Mouse (Mus musculus) MEL (cell line): ENCODE results near the gene 4931428F04Rik.
A peak's percentile ranks its signal among the peaks of the same experiment; 100 is the strongest.

Experiments used
- BHLHE40 ChIP-seq: IDR thresholded peaks from 2 replicates; pipeline ENCODE4 v1.6.1; 2012; ENCODE audit warnings: low read depth, mild to moderate bottlenecking, inconsistent platforms, low read length, improper control_type of control experiment, borderline replicate concordance
- CHD1 ChIP-seq: IDR thresholded peaks from 2 replicates; pipeline ENCODE4 v1.6.1; 2012; ENCODE audit warnings: low read depth, mild to moderate bottlenecking, inconsistent platforms, low read length, improper control_type of control experiment
- CTCF ChIP-seq, 3 experiments: IDR thresholded peaks in 2 of 3; conservative IDR thresholded peaks in 1 of 3; 2 replicates each; pipeline ENCODE4 v1.5.1; 2011 to 2012; ENCODE audit warnings: low read length in 3 of 3, low read depth in 2 of 3, mild to moderate bottlenecking in 2 of 3, improper control_type of control experiment in 1 of 3, inconsistent platforms in 1 of 3, mixed read lengths in 1 of 3, moderate library complexity in 1 of 3; ENCODE audit not compliant: control insufficient read depth in 1 of 3, insufficient read depth in 1 of 3, poor library complexity in 1 of 3, severe bottlenecking in 1 of 3
- E2F4 ChIP-seq: IDR thresholded peaks from 2 replicates; pipeline ENCODE4 v1.6.1; 2011; ENCODE audit warnings: low read depth, low read length, improper control_type of control experiment, borderline replicate concordance
- ELF1 ChIP-seq: IDR thresholded peaks from 2 replicates; pipeline ENCODE4 v1.6.1; 2014; ENCODE audit warnings: low read depth, mild to moderate bottlenecking, inconsistent platforms, low read length, improper control_type of control experiment, moderate library complexity
- EP300 ChIP-seq, 2 experiments: IDR thresholded peaks; 2 replicates each; pipeline ENCODE4 v1.6.1; 2011; ENCODE audit warnings: improper control_type of control experiment in 2 of 2, low read length in 2 of 2, low read depth in 1 of 2, mild to moderate bottlenecking in 1 of 2
- GABPA ChIP-seq: IDR thresholded peaks from 2 replicates; pipeline ENCODE4 v1.6.1; 2012; ENCODE audit warnings: low read depth, mild to moderate bottlenecking, inconsistent platforms, low read length, improper control_type of control experiment, moderate library complexity
- HCFC1 ChIP-seq: IDR thresholded peaks from 2 replicates; pipeline ENCODE4 v1.6.1; 2012; ENCODE audit warnings: low read depth, mild to moderate bottlenecking, inconsistent platforms, low read length, improper control_type of control experiment, moderate library complexity
- MAFK ChIP-seq: IDR thresholded peaks from 2 replicates; pipeline ENCODE4 v1.6.1; 2011; ENCODE audit warnings: low read depth, mild to moderate bottlenecking, low read length, improper control_type of control experiment, borderline replicate concordance
- POLR2AphosphoS5 ChIP-seq: IDR thresholded peaks from 2 replicates; pipeline ENCODE4 v1.6.1; 2012; ENCODE audit warnings: low read depth, borderline replicate concordance, mild to moderate bottlenecking, inconsistent platforms, low read length, moderate library complexity, mixed read lengths
- TAL1 ChIP-seq: IDR thresholded peaks from 2 replicates; pipeline ENCODE4 v1.6.1; 2012; ENCODE audit warnings: mild to moderate bottlenecking, inconsistent platforms, low read length, moderate library complexity, mixed read lengths
- ZNF384 ChIP-seq: IDR thresholded peaks from 2 replicates; pipeline ENCODE4 v1.6.1; 2012; ENCODE audit warnings: low read depth, mild to moderate bottlenecking, inconsistent platforms, low read length, improper control_type of control experiment

- TF ChIP-seq ELF1 (no peak), E2F4 (no peak), POLR2AphosphoS5 (no peak), CTCF (IDR thresholded peaks at IDR 0.05 in 2 of 3, conservative IDR thresholded peaks at IDR 0.05 in 1 of 3; ENCODE audit: control insufficient read depth in 1 of 3, insufficient read depth in 1 of 3, low read depth in 2 of 3, low read length in 3 of 3, poor library complexity in 1 of 3, severe bottlenecking in 1 of 3) (peak; percentile 7 to 18 (median 17); a peak in 2 of 6 replicates), HCFC1 (no peak), MAFK (no peak), EP300 (IDR thresholded peaks at IDR 0.05; ENCODE audit: low read depth in 1 of 2, low read length in 2 of 2) (peak; percentile 49 to 63), CHD1 (no peak), GABPA (no peak), BHLHE40 (no peak), ZNF384 (peak; percentile 60), TAL1 (0 out of 2 replicates have a peak, but pooled peaks have one; percentile 10)
These were observed 28.2 kb downstream of the 4931428F04Rik start for GRCm38 (mm10) chr8:105261326-105261980.
